Mouse (Mus musculus): ENCODE results near the gene Gpr180.

DNA sequence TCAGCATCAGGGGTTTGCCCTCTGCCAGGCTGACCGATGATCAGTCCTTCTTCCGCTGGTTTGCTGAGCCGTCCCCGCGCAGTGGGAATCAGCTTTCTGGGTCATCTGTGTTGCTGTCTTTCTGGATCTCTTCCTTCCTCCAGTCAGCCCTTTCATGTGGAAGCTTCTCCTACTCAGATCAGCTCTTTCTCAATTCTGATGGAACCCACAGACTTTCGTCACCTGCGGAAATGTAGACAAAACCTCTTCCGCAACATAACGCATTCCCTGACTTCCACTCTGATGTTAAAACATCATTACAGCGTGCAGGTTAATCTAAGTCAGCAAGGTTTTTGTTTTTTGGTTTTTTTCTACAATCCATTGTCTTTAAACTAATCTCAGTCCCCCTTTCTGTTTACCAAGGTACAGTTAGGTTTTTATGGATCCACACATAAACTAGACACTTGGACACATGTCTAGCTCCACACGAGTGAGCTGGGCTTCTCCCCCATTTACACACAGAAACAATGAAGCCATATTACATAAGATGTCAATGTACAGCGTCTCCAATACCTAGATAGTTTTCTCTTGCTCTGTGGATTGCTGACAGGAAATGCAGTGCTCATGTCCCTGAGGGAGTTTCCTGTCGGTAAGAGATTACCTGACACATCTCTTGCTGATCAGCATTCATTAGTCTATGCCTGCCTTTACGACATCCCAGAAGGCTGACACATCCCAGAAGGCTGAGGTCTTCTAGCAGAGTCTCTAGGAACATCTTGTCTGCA, 35.5 kb upstream of the Gpr180 start:
- TF ChIP-seq CTCF (IDR thresholded peaks at IDR 0.05; ENCODE audit: low read depth) = no peak
- TF ChIP-seq EP300 (IDR thresholded peaks at IDR 0.05; ENCODE audit: low read depth) = no peak
